Mouse (Mus musculus) heart, adult 18-20 months (tissue): ENCODE measurements around the gene Ddx55. TPM values are rescaled to one million over a fixed set of nuclear protein-coding genes. Genes with fewer than 3 reads are reported as not detected.
"Not testable (repeated sequence)": the region's sequence is repeated elsewhere in the genome, so short reads cannot be mapped to it uniquely, and the experiment has no call there.

Source experiments
- DNase-seq, 2 experiments: peaks; one replicate each; pipeline ENCODE4 v3.0.0; 2021 to 2022; ENCODE audit warnings: mixed read lengths in 1 of 2
- total RNA-seq, 2 experiments: library from RNA; stranded (reverse); gene quantifications; 2 replicates each; pipeline ENCODE4 v1.2.3; 2021

The Ddx55 gene
- total RNA-seq, 2 experiments from 2014 or later: 4.8 to 5.2 TPM

DNA sequence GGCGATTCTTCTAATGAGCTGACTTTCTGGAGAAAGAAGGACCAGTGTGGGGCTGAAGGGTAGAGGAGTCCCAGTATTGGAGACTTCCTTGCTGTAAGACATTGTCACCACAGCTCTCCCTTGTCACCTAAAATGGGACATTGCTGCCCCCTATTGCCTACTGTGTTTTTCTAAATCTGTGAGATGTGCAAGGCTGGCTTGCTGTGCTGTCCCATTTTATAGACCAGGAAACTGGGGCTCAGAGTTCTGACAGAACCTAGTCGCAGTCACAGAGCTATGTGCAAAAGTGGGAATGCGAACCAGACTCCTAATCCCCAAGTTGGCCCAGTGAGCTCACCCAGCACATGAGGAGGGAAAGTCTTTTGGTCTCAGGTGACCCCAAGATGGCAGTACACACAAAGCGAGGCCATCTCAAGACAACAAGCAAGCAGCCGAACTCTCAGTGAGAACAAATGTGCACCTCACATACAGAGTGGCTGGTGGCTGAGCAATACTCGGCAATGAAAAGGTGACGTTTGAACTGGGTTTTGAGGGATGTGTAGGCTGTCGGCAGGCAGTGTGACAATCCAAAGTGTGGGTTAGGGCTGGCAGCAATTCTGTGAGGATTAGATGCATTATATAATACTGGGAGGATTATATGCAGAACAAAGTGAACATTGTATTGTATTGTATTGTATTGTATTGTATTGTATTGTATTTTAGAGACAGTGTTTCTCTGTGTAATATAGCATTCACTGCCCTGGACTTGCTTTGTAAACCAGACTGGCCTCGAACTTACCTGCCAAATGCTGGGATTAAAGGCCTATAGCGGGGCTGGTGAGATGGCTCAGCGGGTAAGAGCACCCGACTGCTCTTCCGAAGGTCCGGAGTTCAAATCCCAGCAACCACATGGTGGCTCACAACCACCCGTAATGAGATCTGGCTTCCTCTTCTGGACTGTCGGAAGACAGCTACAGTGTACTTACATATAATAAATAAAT, 13.6 kb upstream of the Ddx55 start:
- DNase-seq: peak; percentile 76 to 84

DNA sequence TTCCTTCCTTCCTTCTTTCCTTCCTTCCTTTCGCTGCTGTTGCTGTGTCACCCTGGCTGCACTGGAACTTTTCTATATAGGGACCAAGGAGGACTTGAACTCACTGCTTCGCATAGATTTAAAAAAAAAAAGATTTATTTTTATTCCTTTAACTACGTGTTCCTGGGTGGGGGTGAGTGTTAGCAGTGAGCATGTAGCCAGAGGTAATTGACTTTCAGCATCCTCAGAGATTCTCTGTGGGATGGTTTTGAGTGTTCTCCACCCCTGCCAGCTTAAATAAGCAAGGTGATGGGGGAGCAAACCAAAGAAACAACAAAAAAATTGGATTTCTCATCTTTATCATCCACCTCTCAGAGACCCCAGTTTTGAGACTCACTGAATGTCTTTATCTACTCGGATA, 12.8 kb upstream of the Ddx55 start:
- DNase-seq: no peak

DNA sequence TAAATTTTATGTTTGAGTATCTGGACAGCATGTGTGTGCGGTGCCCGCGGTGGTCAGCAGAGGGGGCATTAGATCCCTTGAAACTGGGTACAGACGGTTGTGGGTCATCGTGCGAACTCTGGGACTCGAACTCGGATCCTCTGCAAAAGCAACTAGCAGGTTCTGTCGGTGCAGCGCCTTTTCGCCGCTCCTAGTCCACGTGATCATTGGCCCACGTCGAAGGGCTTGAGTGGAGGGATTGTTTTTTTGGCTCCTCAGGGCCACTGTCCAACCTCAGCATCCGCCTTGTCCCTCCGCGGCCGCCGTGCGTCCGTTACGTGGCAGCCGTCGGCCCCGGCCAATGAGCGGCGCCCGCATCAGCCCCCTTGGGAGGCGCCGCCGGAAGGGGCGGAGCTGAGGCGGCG, 12.3 kb upstream of the Ddx55 start, which contains the start of gene Tmed2:
Gene Tmed2 (plus strand): TSS at position 313 of the 404 bp plus-strand sequence.
- peak; percentile 96 to 98 for DNase-seq

DNA sequence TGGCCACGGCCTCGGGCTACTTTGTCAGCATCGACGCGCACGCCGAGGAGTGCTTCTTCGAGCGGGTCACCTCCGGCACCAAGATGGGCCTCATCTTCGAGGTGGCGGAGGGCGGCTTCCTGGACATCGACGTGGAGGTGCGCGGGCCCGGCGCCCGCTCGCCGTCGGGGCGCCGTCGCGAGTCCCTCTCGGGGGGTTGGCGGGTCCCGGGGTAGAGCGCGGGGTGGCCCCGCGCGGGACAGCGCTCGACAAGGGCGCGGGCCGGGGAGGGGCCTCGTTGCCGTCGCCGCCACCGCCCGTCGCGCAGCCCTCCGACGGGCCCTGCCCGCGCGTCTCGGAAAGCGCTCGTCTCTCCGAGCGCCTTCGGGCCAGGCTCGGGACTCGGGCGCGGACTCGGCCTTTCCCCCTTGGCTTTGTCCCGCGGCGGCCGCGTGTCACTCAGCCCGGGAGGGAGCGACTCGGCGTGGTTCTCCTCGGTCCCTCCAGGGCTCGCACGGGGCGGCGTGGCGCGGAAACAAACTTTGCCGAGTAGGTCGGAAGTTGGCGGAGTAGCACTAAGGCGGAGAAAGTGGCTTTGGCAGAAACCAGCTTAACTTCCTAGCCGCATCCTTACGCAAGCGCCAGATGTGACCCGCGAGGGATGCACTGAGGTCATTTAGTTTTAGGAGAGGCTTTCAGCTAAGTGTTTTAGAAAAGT, 11.6 kb upstream of the Ddx55 start:
- DNase-seq: peak; percentile 82 to 83

DNA sequence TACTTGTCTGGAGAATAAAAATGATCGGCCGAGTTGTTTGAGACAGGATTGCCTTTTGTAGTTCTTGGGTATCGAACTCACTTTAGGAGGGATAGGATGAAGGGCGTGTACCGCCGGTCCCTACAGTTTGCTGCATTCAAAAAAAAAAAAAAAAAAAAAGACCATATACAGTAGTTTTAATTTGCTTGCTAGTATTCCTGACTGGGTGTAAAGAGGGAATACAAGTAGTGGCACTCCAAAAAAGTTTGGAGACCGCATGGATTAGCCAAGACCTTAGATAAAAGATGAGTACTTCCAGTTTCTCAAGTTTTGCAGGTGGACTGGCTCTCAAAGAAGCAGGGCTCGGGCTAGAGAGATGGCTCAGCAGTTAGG, 11.1 kb upstream of the Ddx55 start:
- DNase-seq: no peak

DNA sequence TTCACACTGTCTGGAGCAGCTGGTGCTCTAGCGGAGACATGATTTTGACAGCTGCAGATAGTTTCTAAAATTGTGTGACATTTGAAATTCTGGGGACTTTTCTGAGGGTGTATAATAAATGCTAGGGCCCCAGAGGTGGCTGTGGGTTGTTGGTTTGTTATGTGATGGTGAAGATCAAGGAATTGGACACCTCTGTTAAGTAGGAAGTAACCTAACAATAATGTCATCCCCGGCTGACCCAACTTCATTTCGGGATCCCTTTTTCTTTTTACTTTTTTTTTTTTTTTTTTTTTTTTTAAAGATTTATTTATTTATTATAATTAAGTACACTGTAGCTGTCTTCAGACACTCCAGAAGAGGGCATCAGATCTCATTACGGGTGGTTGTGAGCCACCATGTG, 1.9 kb upstream of the Ddx55 start:
- DNase-seq: not testable (repeated sequence)

DNA sequence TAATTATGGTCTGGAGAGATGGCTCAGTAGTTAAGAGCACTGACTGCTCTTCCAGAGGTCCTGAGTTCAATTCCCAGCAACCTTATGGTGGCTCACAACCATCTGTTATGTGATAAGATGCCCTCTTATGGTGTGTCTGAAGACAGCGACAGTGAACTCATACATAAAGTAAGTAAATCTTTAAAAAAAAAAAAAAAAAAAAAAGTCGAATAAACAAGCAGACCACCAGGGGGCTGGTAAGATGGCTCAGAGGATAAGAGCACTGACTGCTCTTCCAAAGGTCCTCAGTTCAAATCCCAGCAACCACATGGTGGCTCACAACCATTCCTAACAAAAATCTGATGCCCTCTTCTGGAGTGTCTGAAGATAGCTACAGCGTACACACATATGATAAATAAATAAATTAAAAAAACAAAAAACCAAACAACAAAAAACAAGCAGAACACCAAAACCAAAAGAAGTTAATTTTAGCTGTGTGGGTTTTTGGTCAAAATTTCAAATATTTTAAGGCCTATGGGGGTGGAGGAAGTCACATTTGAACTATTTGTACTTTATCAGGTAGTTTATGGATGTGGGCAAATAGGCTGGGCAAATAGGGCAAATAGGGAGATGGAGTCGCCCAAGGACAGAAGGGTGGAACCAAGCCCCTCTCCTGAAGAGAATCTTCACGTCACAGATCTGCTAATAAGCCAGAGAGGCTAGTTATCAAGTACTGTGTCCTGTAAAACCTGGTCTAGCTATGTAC, 1.1 kb upstream of the Ddx55 start:
- DNase-seq: not testable (repeated sequence)

DNA sequence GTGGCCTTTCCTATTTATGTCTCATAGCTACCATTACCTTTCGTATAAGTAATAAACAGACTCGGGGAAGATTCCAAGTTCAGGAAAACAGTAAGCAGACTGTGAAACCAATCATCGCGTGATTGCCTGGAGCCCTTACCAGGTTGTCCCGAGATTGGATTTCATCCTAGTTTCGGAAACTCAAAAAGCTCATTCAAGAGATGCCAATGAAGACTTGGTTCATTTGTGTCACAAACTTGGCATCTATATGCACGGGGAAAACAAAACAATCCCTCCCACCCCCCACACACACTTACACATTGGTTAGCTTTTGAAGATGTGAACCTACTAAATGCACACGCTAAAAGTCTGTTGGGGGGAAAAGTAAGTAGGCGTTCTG, 581 bp upstream of the Ddx55 start:
- DNase-seq: no peak

DNA sequence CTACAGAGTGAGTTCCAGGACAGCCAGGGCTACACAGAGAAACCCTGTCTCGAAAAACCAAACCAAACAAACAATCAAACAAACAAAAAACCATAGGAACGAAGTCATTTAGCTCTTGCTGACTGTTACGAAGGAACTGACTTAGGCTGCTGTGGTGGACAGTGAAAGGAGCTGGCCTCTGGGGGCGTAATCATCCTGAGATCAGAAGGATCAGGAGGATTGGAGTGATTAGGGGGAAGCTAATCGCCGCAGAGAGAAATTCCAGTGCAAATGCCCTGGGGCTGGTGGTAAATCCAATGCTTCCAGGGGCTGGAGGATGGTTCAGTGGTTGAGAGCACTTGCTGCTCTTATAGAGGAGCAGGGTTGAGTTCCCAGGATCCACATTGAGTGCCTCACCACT, 943 bp downstream of the Ddx55 start:
- no peak for DNase-seq

DNA sequence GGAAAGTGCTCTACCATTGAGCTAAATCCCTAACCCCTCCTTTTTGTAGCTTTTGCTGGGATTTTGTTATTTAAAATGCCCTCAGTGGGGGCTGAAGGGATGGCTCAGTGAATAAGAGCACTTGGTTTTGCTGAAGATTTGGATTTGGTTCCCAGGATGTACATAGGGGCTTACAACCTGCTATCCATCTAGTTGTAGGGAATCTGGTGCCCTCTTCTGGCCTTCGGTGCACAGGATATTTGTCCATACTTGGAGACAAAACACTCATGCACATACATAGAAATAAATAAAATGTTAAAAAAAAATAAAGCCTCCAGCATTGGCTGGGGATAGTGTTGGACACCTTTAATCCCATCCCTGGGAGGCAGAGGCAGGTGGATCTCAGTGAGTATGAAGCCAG, 2.5 kb downstream of the Ddx55 start:
- peak in 1 of 2 experiments; percentile 37 for DNase-seq

DNA sequence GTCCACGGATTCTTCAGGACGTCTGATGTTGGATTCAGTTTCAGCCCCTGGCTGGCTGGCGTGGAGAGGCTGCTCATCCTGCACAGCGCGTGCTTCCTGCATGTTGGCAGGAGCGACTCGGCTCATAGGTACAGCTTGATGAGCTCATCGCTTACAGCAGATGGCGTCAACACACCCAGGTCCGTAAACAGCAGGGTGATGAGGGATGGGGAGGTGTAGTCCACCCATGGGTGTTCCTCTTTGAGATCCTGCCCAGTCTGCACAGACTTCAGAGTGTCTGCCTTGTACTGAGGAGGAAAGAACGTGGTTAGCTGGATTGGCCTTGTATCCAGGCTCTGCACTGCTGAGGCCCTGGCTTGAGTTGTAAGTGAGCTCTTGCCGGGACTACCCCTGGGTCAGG, 18.4 kb downstream of the Ddx55 start:
- no peak for DNase-seq

DNA sequence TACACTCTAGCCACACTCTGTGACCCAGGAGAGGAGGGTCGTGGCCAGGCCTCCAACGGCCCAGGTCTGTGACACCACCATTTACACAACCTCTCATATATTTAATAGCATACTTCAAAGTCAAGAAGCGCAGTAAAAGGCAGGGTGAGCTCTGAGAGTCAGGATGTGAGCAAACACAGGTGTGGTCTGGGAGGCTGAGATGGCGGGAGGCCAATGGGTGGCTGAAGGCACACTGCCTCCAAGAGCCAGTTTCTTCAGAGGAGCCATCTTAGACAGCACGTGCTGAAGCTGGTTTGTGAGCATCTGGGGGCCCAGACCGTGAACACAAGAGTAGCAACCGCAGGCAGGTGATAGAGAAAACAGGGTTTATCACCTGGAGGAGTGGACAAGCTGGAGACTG, 22.8 kb downstream of the Ddx55 start:
- no peak for DNase-seq

DNA sequence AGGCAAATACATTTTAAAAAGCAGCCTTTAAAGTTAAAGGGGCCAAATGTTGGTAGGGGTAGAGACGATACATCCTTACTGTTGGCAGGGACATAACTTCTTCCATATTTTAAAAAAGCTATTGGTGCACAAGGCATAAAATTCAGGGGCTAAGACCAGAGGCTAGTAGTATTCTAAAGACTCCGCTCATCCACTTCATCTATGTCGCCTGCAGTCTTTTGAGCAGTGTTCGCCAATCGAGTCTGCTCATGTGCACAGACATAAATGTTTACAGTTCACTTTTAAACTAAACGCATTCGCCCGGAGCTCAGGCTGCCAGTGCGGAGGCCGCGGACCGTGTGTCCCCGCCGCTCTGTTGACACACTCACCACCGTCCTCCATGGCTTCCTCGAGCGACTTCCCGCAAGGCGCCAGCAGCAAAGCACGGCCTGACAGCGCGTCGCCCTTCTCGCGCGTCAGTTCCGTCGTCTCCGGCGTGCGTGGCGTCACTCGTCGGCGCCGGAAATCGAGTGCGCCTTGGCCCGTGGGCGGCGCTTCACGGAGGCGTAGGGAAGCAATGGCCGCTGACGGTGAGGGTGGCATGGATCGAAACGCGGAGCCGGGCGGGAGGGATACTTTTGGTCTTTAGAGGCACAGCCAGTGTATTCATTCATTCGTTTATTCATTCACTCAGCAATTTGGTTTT, 26.1 kb downstream of the Ddx55 start, which contains the start of the genes Eif2b1 and Gtf2h3:
Gene Eif2b1 (minus strand): TSS at position 499 of the 685 bp plus-strand sequence.
Gene Gtf2h3 (plus strand): TSS at position 508 of the 685 bp plus-strand sequence.
- peak; percentile 95 to 97 for DNase-seq

DNA sequence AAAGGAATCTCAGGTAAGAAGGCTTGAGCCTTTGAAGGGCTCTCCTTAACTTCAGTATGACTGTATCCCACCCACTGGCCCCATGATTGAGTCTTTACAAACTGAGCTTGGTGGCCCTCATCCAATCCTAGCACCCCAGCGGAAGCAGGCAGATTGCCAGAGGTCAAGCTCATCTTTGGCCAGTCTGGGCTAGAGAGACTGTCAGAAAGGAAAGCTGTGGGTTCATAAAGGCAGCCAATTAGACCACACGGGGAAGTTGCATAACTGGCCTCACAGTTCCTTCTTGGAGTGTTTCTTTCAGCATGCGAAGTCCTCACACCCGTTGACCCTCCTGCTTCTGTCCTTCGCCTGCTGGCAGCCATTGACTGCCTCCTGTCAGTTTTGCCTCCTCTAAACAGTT, 29.9 kb downstream of the Ddx55 start:
- DNase-seq: peak in 1 of 2 experiments; percentile 37

DNA sequence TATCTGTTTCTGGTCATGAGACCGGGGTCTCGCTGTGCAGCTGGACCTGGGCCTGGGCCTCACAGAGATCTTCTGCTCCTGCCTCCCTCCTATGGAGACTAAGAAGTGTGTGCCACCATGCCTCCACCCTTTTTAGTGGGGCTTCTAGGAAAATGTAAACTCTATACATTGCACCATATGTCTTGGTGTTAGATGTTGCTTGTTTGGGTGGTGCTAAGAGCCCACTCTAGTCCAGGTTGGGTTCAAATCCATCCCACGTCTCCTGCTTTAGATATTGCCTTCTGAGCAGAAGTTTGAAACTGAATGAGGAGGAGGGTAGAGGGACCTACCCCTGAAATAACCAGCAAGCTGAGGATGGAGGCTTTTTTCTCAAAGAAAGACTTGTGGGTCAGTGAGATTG, 40.1 kb downstream of the Ddx55 start:
- DNase-seq: no peak

DNA sequence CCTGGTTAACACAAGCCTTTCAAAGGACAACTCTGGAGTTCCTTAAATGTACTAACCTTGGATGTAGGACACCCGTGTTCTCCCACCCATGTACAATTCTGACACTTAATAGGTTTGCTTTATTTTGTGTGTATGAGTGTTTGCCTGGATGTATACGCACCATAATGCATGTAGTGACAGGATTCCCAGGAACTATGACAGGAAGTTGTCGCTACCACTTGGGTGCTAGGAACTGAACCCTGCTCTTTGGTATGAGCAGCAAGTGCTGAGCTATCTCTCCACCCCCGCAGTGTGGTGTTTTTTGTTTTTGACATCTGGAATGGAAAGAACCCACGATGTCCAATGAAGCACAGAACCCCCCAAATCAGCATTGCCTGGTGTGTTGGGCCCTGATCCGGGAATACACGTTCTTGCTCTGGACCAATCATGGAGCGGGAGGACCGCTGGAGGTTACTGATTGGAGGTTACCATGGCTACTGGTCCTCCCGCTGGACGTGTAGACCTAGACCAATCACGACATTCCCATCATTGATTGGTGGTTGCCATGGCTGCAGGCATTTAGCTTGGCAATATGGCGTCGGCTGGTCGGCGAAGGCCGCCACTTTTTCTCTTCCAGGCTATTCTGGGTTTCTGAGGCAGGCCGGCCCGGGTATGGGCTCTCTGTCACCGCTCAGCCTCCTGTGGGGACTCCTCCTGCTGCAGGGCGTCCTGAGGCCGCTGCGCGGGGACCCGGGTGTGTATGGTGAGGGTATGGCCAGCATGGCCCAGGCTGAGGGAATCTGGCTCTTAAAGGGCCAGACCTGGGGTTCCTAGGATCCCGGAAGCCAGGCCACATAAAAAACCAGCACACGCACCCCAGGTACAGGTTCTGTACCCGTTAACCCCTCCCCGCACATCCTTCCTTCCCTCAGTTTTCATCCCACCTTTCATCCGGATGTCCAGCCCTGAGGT, 45.8 kb downstream of the Ddx55 start:
- peak; percentile 95 to 97 for DNase-seq

DNA sequence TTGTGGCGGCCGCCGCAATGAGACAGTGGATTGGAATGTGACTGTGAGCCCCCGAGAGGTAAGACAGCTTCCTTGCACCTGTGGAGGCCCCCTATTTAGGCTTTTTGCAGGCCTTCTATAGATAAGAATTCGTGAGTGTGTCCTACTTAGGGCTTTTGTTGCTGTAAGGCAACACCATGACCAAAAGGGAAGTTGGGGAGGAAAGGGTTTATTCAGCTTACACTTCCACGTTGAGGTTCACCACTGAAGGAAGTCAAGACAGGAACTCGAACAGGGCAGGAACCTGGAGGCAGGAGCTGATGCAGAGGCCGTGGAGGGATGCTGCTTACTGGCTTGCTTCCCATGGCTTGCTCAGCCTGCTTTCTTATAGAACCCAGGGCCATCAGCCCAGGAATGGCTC, 47.1 kb downstream of the Ddx55 start:
- DNase-seq: not testable (repeated sequence)

DNA sequence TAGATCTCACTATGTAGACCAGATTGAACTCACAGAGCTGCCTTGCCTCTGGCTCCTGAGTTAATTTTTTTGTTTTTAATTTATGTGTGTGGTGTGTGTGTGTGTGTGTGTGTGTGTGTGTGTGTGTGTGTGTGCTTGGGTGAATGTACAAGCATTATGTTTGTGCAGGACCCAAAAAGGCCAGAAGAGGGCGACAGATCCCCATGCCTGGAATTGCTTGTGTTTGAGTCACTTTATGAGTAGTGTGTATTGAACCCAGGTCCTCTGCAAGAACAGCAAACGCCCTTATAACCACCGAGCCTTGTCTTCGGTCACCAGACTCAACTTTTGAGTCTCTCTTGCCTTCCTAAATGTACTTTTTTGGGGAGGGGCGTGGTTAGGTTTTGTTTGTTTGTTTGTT, 49.7 kb downstream of the Ddx55 start:
- DNase-seq: peak in 1 of 2 experiments; percentile 68

DNA sequence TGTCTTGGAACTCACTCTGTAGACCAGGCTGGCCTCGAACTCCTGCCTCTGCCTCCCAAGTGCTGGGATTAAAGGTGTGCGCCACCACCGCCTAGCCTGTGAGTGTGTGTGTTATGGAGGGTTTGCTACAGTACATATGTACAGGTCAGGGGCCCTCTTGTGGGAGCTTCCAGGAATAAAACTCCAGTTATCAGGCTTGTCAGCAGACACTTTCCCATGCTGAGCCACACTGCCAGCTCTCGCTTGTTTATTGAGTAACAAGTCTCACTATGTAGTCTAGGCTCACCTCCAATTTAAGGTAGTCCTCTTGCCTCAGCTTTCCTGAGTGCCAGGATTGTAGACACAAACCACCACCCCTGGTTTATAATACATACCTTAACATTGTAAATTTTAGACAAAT, 51.6 kb downstream of the Ddx55 start:
- peak; percentile 15 to 34 for DNase-seq

DNA sequence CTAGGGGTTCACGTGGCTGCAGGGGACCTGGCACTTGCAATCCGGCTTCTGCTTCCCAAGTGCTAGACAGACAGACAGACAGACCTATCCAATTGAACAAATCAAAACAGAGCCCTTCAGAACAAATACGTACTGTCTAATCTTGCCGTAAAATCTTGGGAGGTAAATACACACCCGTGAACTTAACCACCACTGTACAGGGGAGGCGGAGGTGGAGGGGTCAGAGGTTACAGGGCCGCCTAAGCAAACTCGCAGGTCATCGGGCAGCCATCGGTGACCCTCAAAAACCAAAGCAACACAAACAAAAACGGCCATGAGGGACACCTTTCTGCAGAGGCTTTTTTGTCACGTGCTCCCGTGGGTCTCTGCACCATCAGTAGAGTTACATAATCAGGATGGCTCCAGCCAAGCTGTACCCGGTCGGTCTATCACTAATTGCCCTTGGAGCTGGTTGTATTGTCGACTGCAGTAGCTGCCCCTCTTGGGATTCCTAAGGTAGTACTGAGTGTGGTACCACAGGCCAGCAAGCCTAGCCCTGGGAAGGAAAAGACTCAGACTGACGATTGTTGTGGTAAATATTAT, 52.5 kb downstream of the Ddx55 start:
- DNase-seq: no peak
